Comparison of ENCODE assay signal across 7 mouse cellular contexts in genomic region chr4:133339148-133339749, GRCm38 (mm10). TPM values are rescaled to one million over a fixed set of nuclear protein-coding genes. Genes with fewer than 3 reads are reported as not detected.
DNase-seq lines count a peak whose midpoint lies in the region; ATAC-seq lines count a peak whose summit lies in the region.

No protein-coding gene starts in this region.

- no peaks in the 10 kb centered on the region for H3K27me3 ChIP-seq in intestine, embryonic 15.5 days (replicated peaks)
- no peaks in the 10 kb centered on the region for H3K27me3 ChIP-seq in midbrain, embryonic 10.5 days (ENCODE audit: low read depth, poor library complexity, severe bottlenecking)

- DNase-seq in adrenal gland, adult (ENCODE audit: inconsistent age in 2 of 2, low spot score in 1 of 2): peak; percentile 99
- peak; percentile 94 for DNase-seq in embryo, embryonic 10.5 days (ENCODE audit: low spot score)
- peak; percentile 99 for DNase-seq in gastrocnemius, postnatal 25 days
- DNase-seq in left cerebral cortex, postnatal 25 days (ENCODE audit: low spot score in 2 of 2): peak; percentile 98 to 99
- peak; percentile 96 for DNase-seq in midbrain, embryonic 10.5 days (ENCODE audit: low spot score)
- peak; percentile 99 for DNase-seq in right cerebral cortex, postnatal 4 days

- H3K4me3 ChIP-seq in intestine, embryonic 15.5 days (replicated peaks): peak overlapping the region; percentile 93
- H3K4me3 ChIP-seq in midbrain, embryonic 10.5 days: peak overlapping the region; percentile 91

- H3K4me1 ChIP-seq in intestine, embryonic 15.5 days (replicated peaks): 0 out of 2 replicates have a peak, but pooled peaks cover 4% of the 10 kb centered on the region
- peaks cover 22% of the 10 kb centered on the region for H3K4me1 ChIP-seq in midbrain, embryonic 10.5 days

- intact Hi-C loops in left cerebral cortex, postnatal 25 days (cut with DNase I): no loop called here

- peak overlapping the region; percentile 83 for H3K4me2 ChIP-seq in intestine, embryonic 15.5 days (replicated peaks)

- H3K36me3 ChIP-seq in intestine, embryonic 15.5 days: 0 out of 2 replicates have a peak, but pooled peaks cover 4% of the 10 kb centered on the region
- peaks cover 6% of the 10 kb centered on the region; the same call in 1 of the 2 replicates for H3K36me3 ChIP-seq in midbrain, embryonic 10.5 days

- ATAC-seq in intestine, embryonic 15.5 days: peak; percentile 97

- peak overlapping the region; percentile 82 for H3K9ac ChIP-seq in intestine, embryonic 15.5 days

- WGBS in intestine, embryonic 15.5 days: under 1% methylated on average over 57 of the region's 60 CpGs
- WGBS in midbrain, embryonic 10.5 days: under 1% methylated on average over 60 of the region's 60 CpGs

- no peaks in the 10 kb centered on the region for H3K9me3 ChIP-seq in intestine, embryonic 15.5 days
- no peaks in the 10 kb centered on the region for H3K9me3 ChIP-seq in midbrain, embryonic 10.5 days (replicated peaks)

- peak overlapping the region; percentile 75 for H3K27ac ChIP-seq in intestine, embryonic 15.5 days
- H3K27ac ChIP-seq in midbrain, embryonic 10.5 days (replicated peaks): peak overlapping the region; percentile 92

RNA-seq across cellular contexts. Expression of gene Wdtc1, which starts 14.0 kb away (rescaled TPM):
- 10 to 100 TPM; 76.3 to 85.0 TPM for total RNA-seq in gastrocnemius, postnatal 25 days (2021)
- 13.9 and 17.0 TPM in 2 replicates for polyA plus RNA-seq in intestine, embryonic 15.5 days (2015; fragmentation: Nextera tagmentation; extraction: Ambion mirVana)
- 10 to 100 TPM; 58.0 to 59.7 TPM for total RNA-seq in left cerebral cortex, postnatal 25 days (2021)
- 19.2 and 20.0 TPM in 2 replicates for polyA plus RNA-seq in midbrain, embryonic 10.5 days (2016; fragmentation: Nextera tagmentation; extraction: Ambion mirVana)

RNA-seq across cellular contexts. Expression of gene Slc9a1, which starts 30.3 kb away (rescaled TPM):
- total RNA-seq in gastrocnemius, postnatal 25 days (2021): 1 to 10 TPM; 8.0 to 9.1 TPM
- polyA plus RNA-seq in intestine, embryonic 15.5 days (2015; fragmentation: Nextera tagmentation; extraction: Ambion mirVana): 8.5 and 9.3 TPM in 2 replicates
- 10 to 100 TPM; 46.0 to 51.9 TPM for total RNA-seq in left cerebral cortex, postnatal 25 days (2021)
- 8.3 and 8.6 TPM in 2 replicates for polyA plus RNA-seq in midbrain, embryonic 10.5 days (2016; fragmentation: Nextera tagmentation; extraction: Ambion mirVana)

Comparison
In these comparisons a context has a peak if more than half of its experiments do, and no peak if none do; other contexts are left out.
1. Peak in every context shown above with its lines: DNase-seq, ATAC-seq, H3K4me3 ChIP-seq and H3K27ac ChIP-seq.
2. RNA of gene Slc9a1, which starts 30.3 kb away (total RNA-seq): 46.0 to 51.9 TPM in left cerebral cortex, postnatal 25 days; 8.0 to 9.1 TPM in gastrocnemius, postnatal 25 days; every median in the first group is over 4 times any median in the second.